Mouse (Mus musculus) stomach, postnatal 0 days (tissue): ENCODE data around the gene Dnajb3.

Experiments
- CTCF ChIP-seq: IDR thresholded peaks from 2 replicates; pipeline ENCODE4 v1.5.1; 2016; ENCODE audit warnings: antibody characterized with exemption, low read depth, mild to moderate bottlenecking, moderate library complexity
- EP300 ChIP-seq: optimal IDR thresholded peaks from 2 replicates; pipeline ENCODE3; 2016; ENCODE audit warnings: antibody characterized with exemption

- TF ChIP-seq CTCF (no peak), EP300 (no peak)
Measured at GRCm38 (mm10) chr1:88158430-88158829, 47.2 kb downstream of the Dnajb3 start.
